Mouse (Mus musculus) heart, postnatal 0 days (tissue): ENCODE measurements at regions not wholly inside any gene's neighbourhood (a gene's known extent, or its start where the extent isn't known, plus 50 kb on each side); places are given as distances from the start of the nearest gene placed in this dataset.
A peak's percentile ranks its signal among the peaks of the same experiment; 100 is the strongest.

Experiments used
- ATAC-seq: fragments of 200-750 bp; cut with Nextera tagmentation; 2 replicates; pipeline ENCODE4 v1.8.0; 2017; ENCODE audit warnings: low read depth, moderate number of reproducible peaks, moderate library complexity; ENCODE audit not compliant: insufficient read depth
- DNase-seq: peaks from one replicate; pipeline ENCODE4 v3.0.0-alpha.2; 2016; ENCODE audit warnings: low spot score
- H3K27ac ChIP-seq: fragments of 300-500 bp; sonication (generic); 2 replicates; pipeline ENCODE4 v1.5.1; 2014; ENCODE audit warnings: low read depth, mild to moderate bottlenecking
- H3K27me3 ChIP-seq: fragments of 300-500 bp; sonication (generic); 2 replicates; pipeline ENCODE4 v1.6.1; 2014; ENCODE audit warnings: low read length, mixed read lengths; ENCODE audit not compliant: control insufficient read depth, insufficient read depth
- H3K36me3 ChIP-seq: fragments of 300-500 bp; sonication (generic); replicated peaks from 2 replicates; pipeline ENCODE4 v1.6.1; 2014; ENCODE audit warnings: low read length, mixed read lengths; ENCODE audit not compliant: control insufficient read depth, insufficient read depth
- H3K4me1 ChIP-seq: fragments of 300-500 bp; sonication (generic); 2 replicates; pipeline ENCODE4 v1.6.1; 2014; ENCODE audit warnings: antibody characterized with exemption; ENCODE audit not compliant: control insufficient read depth, insufficient read depth
- H3K4me2 ChIP-seq: fragments of 300-500 bp; sonication (generic); 2 replicates; pipeline ENCODE4 v1.6.1; 2014; ENCODE audit warnings: low read depth, mild to moderate bottlenecking, low read length, moderate library complexity
- H3K4me3 ChIP-seq: fragments of 300-500 bp; sonication (generic); 2 replicates; pipeline ENCODE4 v1.5.1; 2014; ENCODE audit warnings: low read depth, low read length
- H3K9ac ChIP-seq: fragments of 300-500 bp; sonication (generic); replicated peaks from 2 replicates; pipeline ENCODE4 v1.6.1; 2014; ENCODE audit warnings: low read depth, low read length, mixed read lengths
- H3K9me3 ChIP-seq: fragments of 300-500 bp; sonication (generic); replicated peaks from 2 replicates; pipeline ENCODE4 v1.6.1; 2016; ENCODE audit warnings: low read length; ENCODE audit not compliant: control insufficient read depth
- CTCF ChIP-seq: IDR thresholded peaks from 2 replicates; pipeline ENCODE4 v1.5.1; 2016; ENCODE audit warnings: antibody characterized with exemption, control low read depth, low read depth
- EP300 ChIP-seq: IDR thresholded peaks from 2 replicates; pipeline ENCODE4 v1.6.1; 2016; ENCODE audit warnings: antibody characterized with exemption, low read depth
- WGBS: fragments of 180-500 bp; shearing (Covaris S2); extraction: QIAGEN DNeasy Blood & Tissue Kit; methylation state at CpG from one replicate; pipeline ENCODE4 v1.1.7; 2014; 5-methylcytosine and 5-hydroxymethylcytosine counted together

- H3K36me3 ChIP-seq, result no peaks in the 10 kb centered on the region
- H3K4me1 ChIP-seq, result 0 out of 2 replicates have a peak, but pooled peaks cover 5% of the 10 kb centered on the region
- DNase-seq (no peak), ATAC-seq (no peak)
- no peak for TF ChIP-seq CTCF
- TF ChIP-seq EP300, result no peak
- no peaks in the 10 kb centered on the region for H3K9me3 ChIP-seq
- no peaks in the 10 kb centered on the region for H3K27me3 ChIP-seq
- H3K9ac ChIP-seq, result no peak overlapping the region
- H3K27ac ChIP-seq, result no peak overlapping the region
- H3K4me2 ChIP-seq, result no peak overlapping the region
- 78% methylated on average over 1 of the region's 1 CpGs for WGBS
- H3K4me3 ChIP-seq, result no peak overlapping the region
Measured at GRCm38 (mm10) chr17:48592457-48592856, 137.8 kb downstream of the Unc5cl start.

DNA sequence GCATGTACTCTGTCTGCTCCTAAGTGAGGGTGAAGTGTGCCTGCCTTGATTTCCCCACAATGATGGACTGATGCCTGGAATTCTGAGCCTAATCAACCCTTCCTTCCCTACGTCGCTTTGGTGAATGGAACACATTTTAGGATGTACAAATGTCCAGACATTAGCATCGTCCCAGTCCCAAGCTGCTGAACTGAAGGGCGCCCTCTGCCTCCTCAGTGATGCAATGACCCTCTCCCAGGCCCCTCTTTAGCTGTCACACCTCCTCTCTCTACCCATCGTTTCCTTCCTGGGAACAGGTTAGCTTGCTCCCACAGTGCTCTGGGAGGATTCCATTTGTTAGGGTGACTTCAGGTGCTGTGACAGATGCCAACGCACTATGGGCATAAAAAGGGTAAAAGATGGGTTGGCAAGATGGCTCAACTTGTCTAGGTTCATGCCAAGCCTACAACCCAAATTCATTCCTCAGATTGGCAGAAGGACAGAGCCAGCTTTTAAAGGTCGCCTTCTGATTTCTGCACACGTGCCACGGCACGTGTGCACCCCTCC lies 140.8 kb downstream of the Unc5cl start:
- Histone ChIP-seq H3K27ac (no peak overlapping the region), H3K9me3 (no peaks in the 10 kb centered on the region), H3K9ac (no peak overlapping the region), H3K4me3 (no peak overlapping the region), H3K4me2 (no peak overlapping the region), H3K36me3 (no peaks in the 10 kb centered on the region), H3K4me1 (0 out of 2 replicates have a peak, but pooled peaks cover 5% of the 10 kb centered on the region), H3K27me3 (no peaks in the 10 kb centered on the region)
- DNase-seq (no peak), ATAC-seq (no peak)
- 78% methylated on average over 10 of the region's 10 CpGs for WGBS
- TF ChIP-seq EP300 (no peak), CTCF (no peak; the same call in 1 of the 2 replicates)

- WGBS, result 71% methylated on average over 3 of the region's 3 CpGs
- H3K4me1 ChIP-seq, result 0 out of 2 replicates have a peak, but pooled peaks cover 5% of the 10 kb centered on the region
- no peak overlapping the region for H3K9ac ChIP-seq
- H3K4me2 ChIP-seq, result no peak overlapping the region
- TF ChIP-seq EP300 (no peak), CTCF (0 out of 2 replicates have a peak, but pooled peaks have one; percentile 11)
- H3K27me3 ChIP-seq, result no peaks in the 10 kb centered on the region
- no peaks in the 10 kb centered on the region for H3K36me3 ChIP-seq
- ATAC-seq, result no peak
- DNase-seq, result no peak
- no peaks in the 10 kb centered on the region for H3K9me3 ChIP-seq
- no peak overlapping the region for H3K4me3 ChIP-seq
- no peak overlapping the region for H3K27ac ChIP-seq
Measured at GRCm38 (mm10) chr17:48596406-48596805, 141.7 kb downstream of the Unc5cl start.

- H3K27ac ChIP-seq, result no peak overlapping the region
- no peaks in the 10 kb centered on the region for H3K27me3 ChIP-seq
- DNase-seq (no peak), ATAC-seq (no peak)
- WGBS, result 93% methylated on average over 1 of the region's 1 CpGs
- no peaks in the 10 kb centered on the region for H3K9me3 ChIP-seq
- TF ChIP-seq EP300 (no peak), CTCF (no peak)
- H3K4me3 ChIP-seq, result no peak overlapping the region
- H3K4me1 ChIP-seq, result no peaks in the 10 kb centered on the region
- no peak overlapping the region for H3K4me2 ChIP-seq
- H3K9ac ChIP-seq, result no peak overlapping the region
- no peaks in the 10 kb centered on the region for H3K36me3 ChIP-seq
Measured at GRCm38 (mm10) chr17:48597301-48597700, 142.6 kb downstream of the Unc5cl start.

DNA sequence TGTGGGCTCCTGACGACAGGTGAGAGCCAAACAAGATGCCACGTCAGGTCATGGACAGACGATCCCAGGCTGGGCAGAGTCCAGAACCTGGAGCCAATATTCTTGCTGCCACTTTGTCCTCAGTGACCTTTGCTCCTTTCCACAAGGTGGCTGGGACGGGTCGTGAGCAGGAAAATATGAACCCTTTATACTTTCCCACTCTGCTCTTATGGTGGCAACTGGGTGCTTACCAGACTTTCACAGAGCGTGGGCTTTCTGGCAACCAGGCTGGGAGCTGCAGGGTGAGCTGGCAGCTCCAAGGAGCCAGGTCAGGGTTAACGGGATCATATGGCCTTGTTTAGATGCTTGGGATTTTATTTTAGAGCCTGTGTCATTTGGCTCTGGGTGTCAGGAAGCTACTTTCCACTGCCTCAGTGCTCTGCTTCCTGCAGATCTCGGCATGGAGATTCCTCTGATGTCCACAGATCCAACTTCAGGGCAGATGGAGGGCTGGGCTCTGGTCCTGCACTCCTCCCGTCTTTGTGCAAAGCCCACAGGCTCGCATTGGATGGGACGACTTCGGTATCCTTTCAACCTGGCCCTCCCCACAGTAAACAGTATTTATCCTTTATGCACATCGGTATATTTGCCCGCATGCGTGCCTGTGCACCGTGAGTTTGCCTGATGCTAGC lies 143.9 kb downstream of the Unc5cl start:
- Histone ChIP-seq H3K27me3 (no peaks in the 10 kb centered on the region), H3K4me1 (no peaks in the 10 kb centered on the region)
- no peak for DNase-seq

DNA sequence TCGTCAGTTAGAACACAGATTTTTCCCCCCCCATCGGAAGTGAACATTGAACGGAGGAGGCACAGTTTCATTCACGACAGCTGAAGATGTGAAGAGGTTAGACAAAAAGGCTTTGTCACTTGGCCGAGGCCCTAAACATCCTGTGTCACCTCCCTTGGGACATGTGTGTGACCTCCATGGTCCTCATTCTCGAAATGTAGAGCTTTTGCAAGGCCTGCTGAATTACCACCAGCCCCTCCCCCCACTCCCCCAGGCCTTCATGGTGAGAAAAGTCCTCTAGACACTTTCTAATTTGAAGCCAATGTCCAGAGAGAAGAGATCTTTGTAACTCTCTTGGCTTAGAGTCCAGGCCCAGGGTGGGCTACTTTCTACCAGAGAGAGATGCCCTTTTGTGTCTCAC lies 145.5 kb downstream of the Unc5cl start:
- no peak for ATAC-seq
- no peaks in the 10 kb centered on the region for H3K27me3 ChIP-seq
- H3K27ac ChIP-seq, result no peak overlapping the region
- 52% methylated on average over 6 of the region's 6 CpGs for WGBS
- TF ChIP-seq CTCF, result no peak
- TF ChIP-seq EP300, result no peak
- no peak overlapping the region for H3K4me3 ChIP-seq
- H3K9me3 ChIP-seq, result no peaks in the 10 kb centered on the region
- H3K4me1 ChIP-seq, result no peaks in the 10 kb centered on the region
- no peak overlapping the region for H3K9ac ChIP-seq
- no peaks in the 10 kb centered on the region for H3K36me3 ChIP-seq
- no peak for DNase-seq
- H3K4me2 ChIP-seq, result no peak overlapping the region

More for the DNA sequence above, 143.9 kb downstream of the Unc5cl start:
- no peak overlapping the region for H3K9ac ChIP-seq
- H3K27ac ChIP-seq, result no peak overlapping the region
- no peaks in the 10 kb centered on the region for H3K9me3 ChIP-seq
- H3K4me3 ChIP-seq, result no peak overlapping the region
- ATAC-seq, result no peak
- no peak overlapping the region for H3K4me2 ChIP-seq
- TF ChIP-seq CTCF, result no peak
- no peak for TF ChIP-seq EP300
- WGBS, result 74% methylated on average over 16 of the region's 16 CpGs
- H3K36me3 ChIP-seq, result no peaks in the 10 kb centered on the region
